Mouse (Mus musculus) adrenal gland, adult 8-10 months (tissue): Measurements from ENCODE around the gene Pde3b. TPM values are rescaled to one million over a fixed set of nuclear protein-coding genes. Genes with fewer than 3 reads are reported as not detected.
"Not testable (repeated sequence)": the region's sequence is repeated elsewhere in the genome, so short reads cannot be mapped to it uniquely, and the experiment has no call there.

Source experiments
- DNase-seq: peaks from one replicate; pipeline ENCODE4 v3.0.0; 2022
- total RNA-seq, 4 experiments: library from RNA; stranded (reverse); gene quantifications; 2 replicates each; pipeline ENCODE4 v1.2.4; 2022

Pde3b gene
- 10 to 100 TPM; 12.1 to 34.9 (median 22.5) TPM for total RNA-seq

- DNase-seq, result peak; percentile 16
Observed at GRCm38 (mm10) chr7:114414421-114415335, at the start of gene Pde3b. Pde3b (plus strand) TSS chr7:114415281.

- DNase-seq, result no peak
Observed at GRCm38 (mm10) chr7:114402130-114402529, 13.0 kb upstream of the Pde3b start.

- DNase-seq, result no peak
Observed at GRCm38 (mm10) chr7:114415336-114416020, 397 bp downstream of the Pde3b start.

- no peak for DNase-seq
Observed at GRCm38 (mm10) chr7:114416021-114416845, 1.2 kb downstream of the Pde3b start.

- DNase-seq, result not testable (repeated sequence)
Observed at GRCm38 (mm10) chr7:114419331-114419730, 4.2 kb downstream of the Pde3b start.

- DNase-seq, result no peak
Observed at GRCm38 (mm10) chr7:114420918-114421317, 5.8 kb downstream of the Pde3b start.

- no peak for DNase-seq
Observed at GRCm38 (mm10) chr7:114422224-114422623, 7.1 kb downstream of the Pde3b start.

GRCm38 (mm10) chr7:114429768-114430167 lies 14.7 kb downstream of the Pde3b start:
- DNase-seq, result no peak

GRCm38 (mm10) chr7:114431966-114432365 lies 16.9 kb downstream of the Pde3b start:
- no peak for DNase-seq

GRCm38 (mm10) chr7:114439726-114440125 lies 24.6 kb downstream of the Pde3b start:
- DNase-seq, result no peak

- no peak for DNase-seq
Observed at GRCm38 (mm10) chr7:114440494-114440893, 25.4 kb downstream of the Pde3b start.

GRCm38 (mm10) chr7:114452876-114453275 lies 37.8 kb downstream of the Pde3b start:
- no peak for DNase-seq

GRCm38 (mm10) chr7:114453300-114453990 lies 38.4 kb downstream of the Pde3b start:
- DNase-seq, result no peak

GRCm38 (mm10) chr7:114454858-114455257 lies 39.8 kb downstream of the Pde3b start:
- no peak for DNase-seq

- DNase-seq, result no peak
Observed at GRCm38 (mm10) chr7:114456904-114457303, 41.8 kb downstream of the Pde3b start.

- DNase-seq, result no peak
Observed at GRCm38 (mm10) chr7:114459909-114460308, 44.8 kb downstream of the Pde3b start.

GRCm38 (mm10) chr7:114461727-114462126 lies 46.6 kb downstream of the Pde3b start:
- no peak for DNase-seq

- DNase-seq, result no peak
Observed at GRCm38 (mm10) chr7:114466358-114466757, 51.3 kb downstream of the Pde3b start.

- DNase-seq, result no peak
Observed at GRCm38 (mm10) chr7:114472471-114472870, 57.4 kb downstream of the Pde3b start.

- DNase-seq, result no peak
Observed at GRCm38 (mm10) chr7:114474889-114475288, 59.8 kb downstream of the Pde3b start.

GRCm38 (mm10) chr7:114477884-114478283 lies 62.8 kb downstream of the Pde3b start:
- no peak for DNase-seq

GRCm38 (mm10) chr7:114478901-114479300 lies 63.8 kb downstream of the Pde3b start:
- DNase-seq, result no peak
